Mouse (Mus musculus): ENCODE measurements around the gene Atcay.
"Not testable (repeated sequence)": the region's sequence is repeated elsewhere in the genome, so short reads cannot be mapped to it uniquely, and the experiment has no call there.

Atcay gene

GRCm38 (mm10) chr10:81200605-81201287 is 29.9 kb downstream of the Atcay start:
- no peak for DNase-seq (ENCODE audit: low read depth, low spot score)

- no peak for DNase-seq (ENCODE audit: low read depth, low spot score)
Measured at GRCm38 (mm10) chr10:81200141-81200540, 30.5 kb downstream of the Atcay start.

- DNase-seq (ENCODE audit: low read depth, low spot score): no peak
Measured at GRCm38 (mm10) chr10:81198990-81199389, 31.6 kb downstream of the Atcay start.

GRCm38 (mm10) chr10:81198230-81198629 is 32.4 kb downstream of the Atcay start:
- DNase-seq (ENCODE audit: low read depth, low spot score): no peak

GRCm38 (mm10) chr10:81197305-81197704 is 33.3 kb downstream of the Atcay start:
- no peak for DNase-seq (ENCODE audit: low read depth, low spot score)

GRCm38 (mm10) chr10:81196470-81197065 is 34.1 kb downstream of the Atcay start:
- DNase-seq (ENCODE audit: low read depth, low spot score): no peak

GRCm38 (mm10) chr10:81195300-81195699 is 35.3 kb downstream of the Atcay start:
- DNase-seq (ENCODE audit: low read depth, low spot score): no peak

- DNase-seq (ENCODE audit: low read depth, low spot score): no peak
Measured at GRCm38 (mm10) chr10:81193991-81194774, 36.5 kb downstream of the Atcay start.

GRCm38 (mm10) chr10:81192968-81193501 is 37.6 kb downstream of the Atcay start:
- no peak for DNase-seq (ENCODE audit: low read depth, low spot score)

GRCm38 (mm10) chr10:81192270-81192967 is 38.2 kb downstream of the Atcay start:
- DNase-seq (ENCODE audit: low read depth, low spot score): no peak

GRCm38 (mm10) chr10:81191342-81191982 is 39.2 kb downstream of the Atcay start:
- DNase-seq (ENCODE audit: low read depth, low spot score): no peak

- DNase-seq (ENCODE audit: low read depth, low spot score): no peak
Measured at GRCm38 (mm10) chr10:81190912-81191321, 39.7 kb downstream of the Atcay start.

GRCm38 (mm10) chr10:81190236-81190911 is 40.3 kb downstream of the Atcay start:
- no peak for DNase-seq (ENCODE audit: low read depth, low spot score)

GRCm38 (mm10) chr10:81189821-81190220 is 40.8 kb downstream of the Atcay start:
- DNase-seq (ENCODE audit: low read depth, low spot score): no peak

- no peak for DNase-seq (ENCODE audit: low read depth, low spot score)
Measured at GRCm38 (mm10) chr10:81187161-81187560, 43.5 kb downstream of the Atcay start.

- no peak for DNase-seq (ENCODE audit: low read depth, low spot score)
Measured at GRCm38 (mm10) chr10:81184765-81185164, 45.9 kb downstream of the Atcay start.

GRCm38 (mm10) chr10:81183805-81184204 is 46.8 kb downstream of the Atcay start, which contains the start of gene 4930442H23Rik:
Gene 4930442H23Rik, minus strand, starts transcription at chr10:81183849.
- DNase-seq (ENCODE audit: low read depth, low spot score): no peak

- DNase-seq (ENCODE audit: low read depth, low spot score): peak; percentile 97
Measured at GRCm38 (mm10) chr10:81182336-81183333, 48.0 kb downstream of the Atcay start, which contains the start of gene Dapk3. Gene Dapk3, plus strand, starts transcription at chr10:81183005.

- DNase-seq (ENCODE audit: low read depth, low spot score): not testable (repeated sequence)
Measured at GRCm38 (mm10) chr10:81181860-81182259, 48.8 kb downstream of the Atcay start.
